Mouse (Mus musculus) ES-Bruce4 (cell line): ENCODE results near the gene Mamstr. TPM values are rescaled to one million over a fixed set of nuclear protein-coding genes. Genes with fewer than 3 reads are reported as not detected.

ENCODE experiments used
- H3K27ac ChIP-seq: 2 replicates; pipeline ENCODE4 v1.5.1; 2012; ENCODE audit warnings: low read length, inconsistent platforms; ENCODE audit not compliant: insufficient read depth
- H3K27me3 ChIP-seq: 2 replicates; pipeline ENCODE4 v1.6.1; 2012; ENCODE audit warnings: mild to moderate bottlenecking, low read length, inconsistent platforms; ENCODE audit not compliant: control insufficient read depth, poor library complexity, insufficient read depth, severe bottlenecking
- H3K36me3 ChIP-seq: 2 replicates; pipeline ENCODE4 v1.6.1; 2012; ENCODE audit warnings: inconsistent platforms, mild to moderate bottlenecking, low read length, moderate library complexity; ENCODE audit not compliant: control insufficient read depth, poor library complexity, insufficient read depth, severe bottlenecking
- H3K4me1 ChIP-seq: one replicate; pipeline ENCODE4 v1.8.1; 2011; ENCODE audit warnings: low read length; ENCODE audit not compliant: control insufficient read depth, insufficient read depth
- H3K4me3 ChIP-seq: 2 replicates; pipeline ENCODE4 v1.5.1; 2011; ENCODE audit warnings: low read depth, mild to moderate bottlenecking, low read length
- H3K9ac ChIP-seq: 2 replicates; pipeline ENCODE4 v1.6.1; 2012; ENCODE audit warnings: low read depth, mild to moderate bottlenecking, inconsistent platforms; ENCODE audit not compliant: poor library complexity, severe bottlenecking
- H3K9me3 ChIP-seq: replicated peaks from 2 replicates; pipeline ENCODE4 v1.6.1; 2012; ENCODE audit warnings: mild to moderate bottlenecking, low read length, inconsistent platforms; ENCODE audit not compliant: control insufficient read depth, poor library complexity, insufficient read depth, severe bottlenecking
- CTCF ChIP-seq: IDR thresholded peaks from one replicate; pipeline ENCODE4 v1.8.1; 2011; ENCODE audit warnings: low read depth, low read length
- EP300 ChIP-seq: IDR thresholded peaks from 2 replicates; pipeline ENCODE4 v1.6.1; 2011; ENCODE audit warnings: low read depth, low read length; ENCODE audit not compliant: insufficient read depth
- POLR2A ChIP-seq: IDR thresholded peaks from one replicate; pipeline ENCODE4 v1.8.1; 2011; ENCODE audit warnings: low read length; ENCODE audit not compliant: insufficient read depth
- polyA plus RNA-seq: library from polyadenylated mRNA; stranded (reverse); fragments of >200 nt; gene quantifications from 2 replicates; pipeline ENCODE4 v1.2.4, GENCODE M21; 2011; ENCODE audit warnings: low read depth; ENCODE audit not compliant: missing spikeins, insufficient read depth, insufficient read length

Mamstr gene
- 2.2 and 4.1 TPM in 2 replicates for polyA plus RNA-seq

GRCm38 (mm10) chr7:45639561-45640027, at the start of gene Mamstr:
Gene Mamstr (plus strand): TSS chr7:45639977.
- Histone ChIP-seq H3K9me3 (no peaks in the 10 kb centered on the region), H3K9ac (peak within 1 kb of the TSS; percentile 20; the same call in 1 of the 2 replicates), H3K36me3 (no peaks in the 10 kb centered on the region), H3K27me3 (no peaks in the 10 kb centered on the region), H3K4me3 (peak within 1 kb of the TSS; percentile 8; the same call in 1 of the 2 replicates), H3K4me1 (no peaks in the 10 kb centered on the region), H3K27ac (no peak within 1 kb of the TSS)
- TF ChIP-seq EP300 (no peak), POLR2A (no peak), CTCF (no peak)

- H3K27me3 ChIP-seq: no peaks in the 10 kb centered on the region
- H3K4me3 ChIP-seq: no peak overlapping the region
- H3K9me3 ChIP-seq: no peaks in the 10 kb centered on the region
- no peaks in the 10 kb centered on the region for H3K4me1 ChIP-seq
- no peak overlapping the region for H3K9ac ChIP-seq
- H3K36me3 ChIP-seq: peaks cover 13% of the 10 kb centered on the region
- peak overlapping the region; percentile 12; the same call in 1 of the 2 replicates for H3K27ac ChIP-seq
- TF ChIP-seq POLR2A (no peak), EP300 (no peak), CTCF (no peak)
Observed at GRCm38 (mm10) chr7:45590874-45591273, 48.9 kb upstream of the Mamstr start.

- Histone ChIP-seq H3K9me3 (no peaks in the 10 kb centered on the region), H3K9ac (no peak overlapping the region), H3K4me3 (no peak overlapping the region), H3K27me3 (no peaks in the 10 kb centered on the region), H3K27ac (no peak overlapping the region), H3K4me1 (no peaks in the 10 kb centered on the region), H3K36me3 (peaks cover 6% of the 10 kb centered on the region; the same call in 1 of the 2 replicates)
- TF ChIP-seq CTCF (no peak), EP300 (no peak)
Observed at GRCm38 (mm10) chr7:45591880-45592279, 47.9 kb upstream of the Mamstr start.

- no peaks in the 10 kb centered on the region for H3K9me3 ChIP-seq
- H3K9ac ChIP-seq: no peak overlapping the region
- no peak overlapping the region for H3K27ac ChIP-seq
- no peaks in the 10 kb centered on the region for H3K4me1 ChIP-seq
- TF ChIP-seq CTCF: peak; percentile 89
- TF ChIP-seq POLR2A: no peak
- 0 out of 2 replicates have a peak, but pooled peaks have one; percentile 16 for TF ChIP-seq EP300
- H3K27me3 ChIP-seq: no peaks in the 10 kb centered on the region
- no peak overlapping the region for H3K4me3 ChIP-seq
- peaks cover 2% of the 10 kb centered on the region; the same call in 1 of the 2 replicates for H3K36me3 ChIP-seq
Observed at GRCm38 (mm10) chr7:45593118-45593815, 46.5 kb upstream of the Mamstr start.

- TF ChIP-seq EP300: 0 out of 2 replicates have a peak, but pooled peaks have one; percentile 43
- TF ChIP-seq POLR2A: no peak
- TF ChIP-seq CTCF: no peak
- H3K27ac ChIP-seq: peak overlapping the region; percentile 5; the same call in 1 of the 2 replicates
Observed at GRCm38 (mm10) chr7:45595176-45595575, 44.6 kb upstream of the Mamstr start.

GRCm38 (mm10) chr7:45596107-45596506, 43.7 kb upstream of the Mamstr start:
- no peak overlapping the region for H3K27ac ChIP-seq
- TF ChIP-seq POLR2A (no peak), EP300 (no peak), CTCF (no peak)
- H3K4me3 ChIP-seq: no peak overlapping the region

More at GRCm38 (mm10) chr7:45595176-45595575, 44.6 kb upstream of the Mamstr start:
- Histone ChIP-seq H3K4me1 (peaks cover 3% of the 10 kb centered on the region), H3K36me3 (0 out of 2 replicates have a peak, but pooled peaks cover 2% of the 10 kb centered on the region), H3K4me3 (no peak overlapping the region), H3K9ac (no peak overlapping the region), H3K27me3 (no peaks in the 10 kb centered on the region), H3K9me3 (no peaks in the 10 kb centered on the region)

More at GRCm38 (mm10) chr7:45596107-45596506, 43.7 kb upstream of the Mamstr start:
- H3K36me3 ChIP-seq: no peaks in the 10 kb centered on the region
- H3K4me1 ChIP-seq: peaks cover 3% of the 10 kb centered on the region
- H3K9ac ChIP-seq: no peak overlapping the region
- no peaks in the 10 kb centered on the region for H3K9me3 ChIP-seq
- no peaks in the 10 kb centered on the region for H3K27me3 ChIP-seq
